Mouse (Mus musculus): ENCODE results near the gene Il16.

Il16 gene

DNA sequence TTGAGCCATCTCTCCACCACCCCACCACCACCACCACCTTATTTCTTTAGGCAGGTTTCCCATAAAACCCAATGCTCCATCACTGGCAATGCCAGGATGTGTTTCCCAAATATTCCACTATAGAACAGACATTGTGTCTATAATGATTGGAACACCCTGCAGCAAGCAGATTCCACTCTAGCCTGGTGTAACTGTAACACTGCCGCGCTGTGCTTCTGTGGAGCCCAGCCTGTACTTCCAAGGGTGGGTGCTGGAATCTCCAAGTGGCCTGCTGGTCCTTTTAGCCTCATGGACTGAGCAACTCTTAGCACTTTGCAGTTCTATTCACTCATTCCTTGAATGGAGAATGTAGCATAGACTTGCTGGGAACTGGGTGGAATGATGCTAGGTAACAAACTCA is 138.7 kb downstream of the Il16 start:
- DNase-seq (ENCODE audit: low read depth) = no peak

DNA sequence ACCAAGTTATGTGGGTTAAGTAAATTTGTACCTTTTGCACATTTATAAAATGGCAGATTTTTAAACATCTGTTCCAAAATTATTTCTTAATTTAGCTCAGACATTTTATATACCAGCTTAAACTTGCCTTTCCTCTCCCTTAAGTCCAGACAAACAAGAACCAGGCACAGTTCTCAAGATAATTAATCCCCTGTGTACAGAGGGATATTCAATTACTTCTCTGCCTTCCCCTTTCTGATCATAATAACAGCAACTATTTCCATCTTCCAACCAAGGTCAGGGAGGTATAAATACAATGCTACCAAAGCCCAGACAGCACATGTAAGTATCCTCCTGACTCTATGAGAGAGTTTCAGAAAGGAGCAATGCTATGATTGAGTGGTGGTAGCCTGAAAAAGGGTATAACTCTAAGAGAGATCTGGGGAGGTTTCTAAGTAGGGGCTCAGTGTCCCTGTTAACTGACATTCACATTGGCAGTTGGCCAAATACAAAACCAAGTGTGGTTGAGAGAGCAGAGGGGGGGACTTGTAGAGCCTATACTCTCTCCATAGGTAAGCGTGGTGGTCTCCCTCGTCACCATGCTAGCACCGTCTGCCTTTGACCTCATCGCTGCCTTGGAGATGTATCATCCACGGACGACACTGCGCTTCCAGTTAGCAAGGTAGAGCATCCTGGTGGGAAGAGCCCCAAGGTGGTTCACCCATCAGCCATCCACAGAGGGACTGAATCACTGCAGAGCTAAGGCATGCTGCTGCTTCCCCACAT is 141.2 kb downstream of the Il16 start:
- no peak for DNase-seq (ENCODE audit: low read depth)

DNA sequence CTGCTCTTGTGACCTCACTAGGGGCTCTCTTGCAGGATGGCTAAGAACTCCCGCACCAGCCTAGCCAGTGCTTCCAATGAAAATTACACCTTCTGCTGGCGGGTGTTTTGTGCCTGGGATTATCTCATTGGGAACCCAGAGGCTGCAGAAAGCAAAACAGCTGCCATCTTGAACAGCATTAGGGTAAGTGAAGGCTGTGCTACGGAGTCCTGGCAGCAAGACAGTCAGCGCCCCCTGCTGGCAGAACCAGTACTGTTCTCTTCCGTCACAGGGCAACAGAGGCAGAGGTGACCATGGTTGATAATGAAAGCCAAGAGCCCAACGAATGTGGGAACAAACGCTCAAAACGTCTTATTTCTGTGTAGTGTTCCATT is 145.6 kb downstream of the Il16 start:
- peak; percentile 85 for DNase-seq (ENCODE audit: low read depth)

DNA sequence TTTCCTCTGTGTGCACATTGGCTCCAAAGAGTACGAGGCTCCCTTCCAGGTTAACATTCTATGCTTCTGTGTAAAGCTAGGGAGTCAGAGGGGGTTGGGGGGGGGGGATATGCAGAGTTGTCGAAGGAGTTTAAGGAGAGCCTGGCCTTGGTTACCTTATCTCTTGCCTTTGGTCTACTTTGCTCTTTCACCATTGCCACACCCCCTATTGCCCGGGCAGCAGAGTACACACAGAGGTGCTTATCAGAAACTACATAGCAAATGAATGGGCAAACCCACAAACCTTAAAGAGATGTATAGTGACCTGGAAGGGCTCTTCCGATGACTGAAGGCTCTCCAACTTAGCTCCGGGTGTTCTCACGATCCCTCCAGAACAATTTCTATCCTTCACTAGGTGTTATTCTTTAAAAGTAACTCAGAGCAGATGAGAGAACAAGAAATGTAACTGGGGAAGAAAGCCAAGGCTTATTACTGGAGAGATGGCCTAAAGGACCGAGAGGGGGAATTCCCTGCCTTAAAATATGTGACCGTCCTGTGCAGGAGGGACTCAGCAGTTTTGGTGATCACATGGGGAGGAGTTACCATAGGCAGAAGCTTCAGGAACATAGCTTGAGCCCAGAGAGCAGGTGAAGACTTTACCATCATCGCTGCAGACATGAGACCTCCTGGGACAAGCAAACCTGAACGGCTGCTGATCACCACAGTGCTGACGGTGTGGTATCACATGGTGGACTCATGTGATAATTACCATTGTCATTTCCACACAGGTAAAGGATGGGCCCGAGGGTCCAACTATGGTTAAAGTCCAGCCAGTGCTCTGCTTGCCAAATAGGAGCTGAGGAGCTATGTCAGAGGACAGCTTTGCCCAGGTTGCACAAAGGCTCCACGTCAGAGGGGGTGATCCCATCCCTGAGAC is 146.3 kb downstream of the Il16 start:
- DNase-seq (ENCODE audit: low read depth) = no peak

DNA sequence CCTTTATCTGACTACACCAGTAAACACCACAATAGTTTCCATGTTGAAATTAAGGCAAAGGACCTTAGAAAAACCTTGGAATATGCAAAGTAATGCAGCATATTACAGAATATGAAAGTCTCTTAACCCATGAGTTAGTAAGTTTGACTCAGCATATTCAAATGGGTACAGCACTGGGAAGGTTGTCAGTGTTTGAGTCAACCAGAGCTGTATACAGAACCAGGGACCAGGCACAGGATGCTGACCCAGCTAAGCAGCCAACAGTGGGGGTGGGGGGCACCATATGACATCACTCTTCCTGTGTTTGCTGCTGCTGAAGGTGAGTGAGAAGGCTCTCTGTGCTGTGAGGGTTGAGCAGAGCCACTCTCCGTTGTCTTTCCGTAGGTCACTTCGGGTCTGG is 148.5 kb downstream of the Il16 start:
- DNase-seq (ENCODE audit: low read depth) = peak; percentile 62

DNA sequence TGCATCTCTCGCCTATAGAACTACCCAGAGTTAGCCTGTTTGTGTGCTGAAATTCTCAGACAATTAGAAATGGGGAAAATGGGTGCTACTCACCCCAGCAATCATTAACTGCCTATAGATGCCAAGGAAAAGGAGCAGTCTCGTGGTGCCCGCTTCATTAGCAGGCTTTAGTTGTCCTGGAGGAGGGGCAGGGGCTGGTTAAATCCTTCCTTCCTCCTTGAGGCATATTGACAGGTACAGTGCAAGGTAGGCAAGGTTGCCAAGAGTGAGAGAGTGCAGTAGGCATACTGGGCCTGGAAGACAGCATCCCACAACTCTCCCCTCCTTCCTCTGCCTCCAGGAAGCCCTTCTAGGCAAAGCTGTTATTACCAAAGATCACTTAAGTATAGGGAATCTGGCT is 151.5 kb downstream of the Il16 start:
- DNase-seq (ENCODE audit: low read depth) = no peak
